Mouse (Mus musculus) kidney, postnatal 4 days (tissue): ENCODE measurements at regions not wholly inside any gene's neighbourhood (a gene's known extent, or its start where the extent isn't known, plus 50 kb on each side); places are given as distances from the start of the nearest gene placed in this dataset.

Source experiments
- DNase-seq, 2 experiments: peaks; one replicate each; pipeline ENCODE4 v3.0.0; 2021; ENCODE audit warnings: mixed read lengths in 2 of 2

DNA sequence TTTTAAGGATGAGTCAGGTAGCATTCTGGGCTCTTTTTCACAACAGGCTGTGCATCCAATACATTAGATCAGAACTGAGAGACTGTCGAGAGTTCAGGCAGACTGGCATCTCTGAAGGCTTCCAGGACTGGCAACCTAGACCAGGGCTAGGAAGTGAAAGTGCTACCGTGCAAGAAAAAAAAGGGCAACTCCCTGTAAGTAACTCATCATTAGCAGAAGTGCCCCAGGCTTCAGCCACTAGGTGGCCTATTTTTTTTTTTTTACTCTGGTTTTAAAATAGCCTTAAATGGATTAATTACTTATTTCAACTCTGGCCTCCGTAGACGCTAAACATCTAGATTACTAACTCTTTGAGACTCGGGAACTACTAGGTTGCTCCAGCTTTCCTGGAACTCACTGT, 216.8 kb downstream of the Sp3 start:
- no peak for DNase-seq

DNA sequence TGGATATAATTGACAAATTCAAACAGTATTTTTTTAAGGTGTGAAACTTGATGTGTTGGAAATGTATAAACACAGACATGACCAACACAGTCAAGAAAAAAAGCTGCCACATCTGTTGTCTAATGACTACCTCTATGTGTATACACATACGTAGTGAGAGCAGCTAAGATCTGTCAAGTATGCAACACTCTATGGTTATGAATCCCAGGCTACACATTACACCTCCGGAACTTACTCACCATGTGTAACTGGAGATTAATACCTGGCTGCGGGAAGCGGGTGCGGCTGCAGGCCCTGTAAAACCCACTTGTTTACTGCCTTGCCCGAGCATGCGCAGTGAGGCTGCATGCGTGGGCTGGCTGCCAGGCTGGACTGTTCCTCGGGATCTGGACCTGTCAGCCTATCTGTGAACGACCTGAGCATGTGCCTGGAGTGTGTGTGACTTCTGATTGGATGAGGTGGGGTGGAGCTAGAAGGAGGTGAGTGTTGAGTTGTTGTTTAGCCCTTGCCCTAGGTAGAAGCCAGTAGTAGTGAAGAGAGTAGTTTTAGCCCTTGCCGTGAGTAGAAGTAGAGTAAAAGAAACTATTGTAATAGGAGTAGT, 211.1 kb downstream of the Sp3 start:
- DNase-seq = no peak

DNA sequence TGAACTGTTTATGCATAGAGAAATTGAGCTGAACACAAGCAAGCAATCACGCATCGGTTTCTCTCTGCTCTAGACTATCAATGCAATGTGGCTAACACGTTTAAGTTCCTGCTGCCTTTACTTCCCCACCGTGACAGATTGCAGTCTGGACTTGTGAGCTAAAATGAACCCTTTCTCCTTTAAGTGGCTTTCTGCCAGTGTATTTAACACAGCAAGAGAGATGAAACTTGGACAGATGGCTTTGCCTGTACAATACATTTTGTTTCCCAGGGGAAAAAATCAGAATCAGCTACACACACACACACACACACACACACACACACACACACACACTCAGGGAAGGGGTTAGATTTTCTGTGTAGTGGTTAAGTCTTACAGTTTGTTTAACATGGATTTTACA, 206.8 kb downstream of the Sp3 start:
- DNase-seq = no peak

- peak in 1 of 2 experiments; percentile 35 for DNase-seq
These were observed 202.9 kb downstream of the Sp3 start for GRCm38 (mm10) chr2:72777330-72777729.

DNA sequence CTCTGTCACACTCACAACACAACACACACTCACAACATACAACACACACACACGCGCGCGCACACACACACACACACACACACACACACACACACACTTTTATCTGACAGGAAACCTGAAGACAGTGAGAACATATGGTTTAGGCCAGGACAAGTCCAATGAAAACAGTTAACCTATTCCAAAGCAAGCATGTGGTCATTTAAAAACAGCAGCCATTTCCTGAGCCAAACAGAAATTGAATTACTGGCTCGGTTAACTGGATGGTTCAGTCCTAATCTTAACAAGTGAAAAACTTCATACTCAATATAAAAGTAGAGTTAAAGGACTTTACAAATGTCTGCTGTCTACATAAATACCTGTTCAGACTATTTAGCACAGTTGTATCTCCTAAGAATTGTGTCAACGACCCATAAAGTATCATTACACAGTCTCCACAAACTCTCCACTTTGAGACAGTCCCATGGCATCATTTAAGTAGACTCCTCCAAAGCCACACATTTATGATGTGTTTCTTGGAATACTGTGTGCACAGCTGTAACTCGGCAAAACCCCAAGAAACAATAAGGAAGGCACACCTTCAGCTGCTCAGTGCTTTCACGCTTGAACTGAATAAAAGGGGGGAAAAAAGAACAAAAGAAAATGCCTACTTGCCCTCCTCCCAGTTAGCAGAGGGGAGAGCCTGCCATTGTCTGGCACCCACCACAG, 202.3 kb downstream of the Sp3 start:
- no peak for DNase-seq

- DNase-seq = peak in 1 of 2 experiments; percentile 14
These were observed 200.7 kb downstream of the Sp3 start for GRCm38 (mm10) chr2:72779268-72780163.

DNA sequence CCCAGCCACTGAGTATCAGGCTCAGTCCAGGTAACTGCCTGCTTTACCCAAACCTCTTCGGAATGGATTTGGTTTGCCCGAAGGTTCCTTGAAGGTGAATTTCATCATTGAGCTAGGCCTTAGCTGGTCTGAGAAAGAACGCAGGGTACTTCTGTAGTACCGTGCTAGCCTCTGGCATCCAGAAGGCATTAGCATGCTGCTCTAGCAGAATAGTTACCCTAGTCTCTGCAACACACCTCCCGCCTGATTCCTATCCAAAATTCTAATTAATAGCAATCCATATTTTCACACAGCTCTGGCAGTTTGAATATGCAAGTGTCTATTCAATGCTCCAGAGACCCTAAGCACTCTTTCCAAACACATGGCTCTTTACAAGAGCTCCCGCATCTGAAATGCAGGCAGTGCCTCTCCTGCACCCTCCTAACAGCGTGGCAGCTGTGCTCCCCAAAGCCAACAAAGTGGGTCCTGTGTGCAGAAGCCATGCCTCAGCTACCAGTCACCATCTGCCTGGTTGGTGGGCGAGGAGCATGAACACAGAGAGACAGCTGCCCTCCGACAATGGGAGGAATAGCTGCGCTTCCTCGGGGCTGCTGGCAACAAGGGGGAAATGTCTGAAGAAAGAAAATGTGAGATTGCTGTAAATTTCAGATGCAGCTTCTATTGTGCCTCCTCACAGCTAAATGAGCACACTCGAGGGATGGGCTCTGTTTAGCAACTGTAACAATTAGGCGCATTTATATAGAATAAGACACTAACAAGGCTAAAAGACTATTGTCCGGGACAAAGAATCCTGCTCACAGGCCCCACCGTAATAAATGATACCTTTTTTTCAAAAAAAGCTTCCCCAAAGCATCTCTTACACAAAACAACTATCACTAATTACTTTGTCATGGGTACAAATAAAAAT, 198.6 kb downstream of the Sp3 start:
- no peak for DNase-seq

DNA sequence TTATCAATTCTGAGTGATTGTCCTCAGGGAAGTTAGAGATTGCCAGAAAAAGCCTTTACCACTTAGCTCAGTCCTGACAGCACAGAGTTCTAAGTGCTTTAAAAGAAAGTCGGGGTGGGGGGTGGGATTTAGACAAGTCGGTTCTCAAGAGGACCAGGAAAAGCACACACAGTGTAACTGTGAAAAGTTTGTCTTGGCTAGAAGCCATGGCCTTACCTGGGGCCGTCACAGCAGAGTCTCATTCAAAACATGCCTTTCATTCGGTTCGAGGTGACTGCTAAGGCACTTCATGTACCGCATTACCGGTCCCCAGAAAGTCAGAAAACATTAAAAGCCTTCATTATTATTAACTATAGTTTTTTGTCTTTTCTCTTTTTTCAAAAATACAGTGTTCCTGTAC, 197.9 kb downstream of the Sp3 start:
- no peak for DNase-seq

DNA sequence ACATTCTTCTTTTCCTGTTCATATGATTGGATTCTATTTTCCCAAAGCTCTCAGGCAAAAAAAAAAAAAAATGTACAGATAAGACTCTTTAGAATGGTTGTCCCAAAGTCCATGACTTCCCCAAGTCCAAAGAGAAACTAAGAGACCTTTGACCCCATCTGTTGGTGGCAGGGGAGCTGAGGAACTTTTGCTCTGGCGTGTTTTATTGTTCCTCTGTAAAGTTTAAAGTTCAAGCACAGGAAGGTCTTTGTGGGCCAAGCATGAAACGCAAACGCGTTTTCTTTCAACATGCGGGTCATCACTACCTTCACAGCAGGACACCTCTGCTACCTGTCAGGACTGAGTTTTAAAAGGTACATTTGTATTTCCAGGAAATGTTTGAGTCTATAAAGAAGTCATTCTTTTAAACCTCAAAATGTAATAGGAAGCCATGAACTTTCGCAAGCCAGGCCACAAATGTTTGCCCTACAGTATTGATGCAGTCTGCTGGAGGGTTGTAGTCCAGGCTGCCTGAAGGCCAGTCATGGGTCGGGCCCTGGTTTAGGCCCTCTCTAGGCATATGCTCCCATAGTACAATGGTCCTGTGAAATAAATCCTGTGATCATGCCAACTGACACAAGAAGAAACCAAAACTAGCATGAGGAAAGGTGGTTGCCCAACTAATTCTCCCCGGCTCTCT, 194.7 kb downstream of the Sp3 start:
- DNase-seq = no peak

DNA sequence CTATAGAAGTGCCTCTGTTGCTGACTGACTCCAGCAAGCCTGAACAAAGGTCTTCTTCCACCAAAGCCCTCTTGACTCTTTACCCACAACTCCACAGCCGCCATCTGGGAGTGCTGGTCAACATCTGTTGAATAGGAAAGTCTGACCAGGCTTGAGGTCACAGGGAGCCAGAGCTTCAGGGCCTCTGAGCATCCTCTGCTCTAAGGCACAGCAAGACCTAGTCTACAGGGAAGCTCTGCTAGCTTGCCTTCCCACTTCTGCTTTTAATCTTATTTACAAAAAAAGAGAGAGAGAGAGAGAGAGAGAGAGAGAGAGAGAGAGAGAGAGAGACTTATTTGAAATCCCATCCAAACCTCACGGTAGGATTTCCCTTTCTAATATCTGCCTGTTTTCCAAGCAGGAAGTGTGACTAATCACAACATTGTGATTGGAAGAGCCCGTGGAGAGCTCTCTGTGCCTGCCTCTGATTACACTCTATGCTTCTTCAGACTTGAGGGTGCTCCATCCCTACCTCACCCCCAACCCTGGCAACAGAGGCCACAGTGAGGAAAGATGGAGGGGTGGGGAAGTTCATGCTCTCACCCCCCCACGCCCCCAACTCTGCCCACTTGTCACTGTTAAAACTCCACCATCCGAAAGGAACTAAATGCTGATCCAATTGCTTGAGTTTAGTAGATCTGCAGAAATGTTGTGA, 194.1 kb downstream of the Sp3 start:
- no peak for DNase-seq

DNA sequence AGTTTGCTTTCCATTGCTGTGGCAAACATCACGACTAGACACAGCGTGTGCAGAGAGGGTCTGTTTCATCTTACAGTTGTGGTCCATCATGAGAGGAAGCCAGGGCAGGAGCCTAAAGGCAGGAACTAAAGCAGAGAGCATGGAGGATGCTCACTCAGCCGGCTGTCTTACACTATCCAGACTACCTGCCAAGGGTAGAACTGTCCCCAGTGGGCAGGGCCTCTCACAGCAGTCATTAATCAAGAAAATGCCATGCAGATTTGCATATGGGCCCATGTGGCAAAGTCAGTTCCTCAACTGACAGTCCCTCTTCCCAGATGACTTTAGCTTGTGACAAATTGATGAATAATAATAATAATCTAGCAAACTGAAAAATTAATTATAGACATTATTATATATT, 192.6 kb downstream of the Sp3 start:
- no peak for DNase-seq

DNA sequence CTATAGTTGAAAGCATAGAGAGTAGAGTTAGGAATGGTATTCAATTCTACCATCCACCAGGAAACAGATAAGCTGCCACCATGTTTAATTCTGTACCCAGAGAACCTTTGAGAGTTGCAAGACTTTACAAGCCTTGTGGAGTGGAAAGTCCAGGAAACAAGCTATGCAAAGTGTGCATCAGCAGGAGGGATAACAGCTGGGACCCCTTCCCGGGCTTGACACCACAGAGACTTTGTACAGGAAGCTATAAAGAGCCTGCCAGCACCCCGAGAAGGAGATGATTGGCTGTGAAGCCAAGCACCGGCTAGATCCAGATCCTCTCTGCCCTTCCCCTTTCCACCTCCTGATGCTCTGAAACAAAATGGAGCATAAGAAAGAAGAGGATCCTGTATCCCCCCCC, 188.8 kb downstream of the Sp3 start:
- DNase-seq = peak; percentile 29 to 30

GRCm38 (mm10) chr2:72793424-72793823, 186.8 kb downstream of the Sp3 start:
- peak in 1 of 2 experiments; percentile 11 for DNase-seq

DNA sequence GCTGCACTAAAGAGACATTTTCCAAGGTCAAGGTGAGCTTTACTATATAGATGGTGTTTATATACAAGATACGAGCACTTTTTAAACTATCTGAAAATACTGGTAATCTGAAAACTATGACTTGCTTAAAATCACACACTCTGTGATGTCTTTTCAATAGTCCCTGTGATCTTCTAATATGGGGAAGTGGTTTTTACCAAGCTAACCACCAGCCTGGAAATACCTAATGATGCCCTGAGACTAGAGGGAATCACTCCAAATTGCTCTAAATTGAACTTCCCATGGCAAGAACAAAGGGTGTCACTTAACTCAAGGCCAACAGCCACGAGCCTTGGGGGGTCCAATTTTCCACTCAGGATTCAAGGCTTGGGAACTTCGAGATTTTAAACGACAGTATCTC, 185.7 kb downstream of the Sp3 start:
- no peak for DNase-seq

- no peak for DNase-seq
These were observed 183.1 kb downstream of the Sp3 start for GRCm38 (mm10) chr2:72797002-72797718.

- DNase-seq = peak; percentile 27 to 62
These were observed 179.6 kb downstream of the Sp3 start for GRCm38 (mm10) chr2:72800696-72801095.

GRCm38 (mm10) chr2:72813282-72813974, 166.8 kb downstream of the Sp3 start:
- peak in 1 of 2 experiments; percentile 4 for DNase-seq

- DNase-seq = peak; percentile 20 to 40
These were observed 155.0 kb downstream of the Sp3 start for GRCm38 (mm10) chr2:72825251-72825650.

- no peak for DNase-seq
These were observed 151.1 kb downstream of the Sp3 start for GRCm38 (mm10) chr2:72829139-72829538.

DNA sequence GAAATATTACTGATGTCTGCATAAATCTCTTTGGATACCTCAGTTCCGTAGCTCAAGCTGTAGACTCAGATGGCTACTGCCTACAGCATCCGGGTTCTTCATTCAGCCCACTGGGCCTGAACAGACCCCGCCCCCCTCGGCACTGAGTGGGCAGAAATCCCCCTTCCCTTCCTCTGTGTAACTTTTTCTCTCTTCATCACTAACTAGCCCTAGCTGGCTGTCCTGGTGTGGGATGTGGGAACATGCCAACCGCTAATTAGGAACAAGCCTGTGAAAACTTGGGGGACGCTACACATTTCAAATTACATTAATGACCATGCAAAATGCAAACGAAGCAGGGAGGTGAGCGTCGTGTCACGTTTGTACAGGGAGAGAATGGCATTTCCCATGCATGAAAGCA, 147.5 kb downstream of the Sp3 start:
- DNase-seq = no peak
